Mouse (Mus musculus): ENCODE results near the gene Cyp2c66. TPM values are rescaled to one million over a fixed set of nuclear protein-coding genes. Genes with fewer than 3 reads are reported as not detected.
"Not testable (repeated sequence)": the region's sequence is repeated elsewhere in the genome, so short reads cannot be mapped to it uniquely, and the experiment has no call there.

Cyp2c66 gene
- polyA plus RNA-seq (2016; fragmentation: Nextera tagmentation; extraction: Ambion mirVana) = not detected in 2 replicates

DNA sequence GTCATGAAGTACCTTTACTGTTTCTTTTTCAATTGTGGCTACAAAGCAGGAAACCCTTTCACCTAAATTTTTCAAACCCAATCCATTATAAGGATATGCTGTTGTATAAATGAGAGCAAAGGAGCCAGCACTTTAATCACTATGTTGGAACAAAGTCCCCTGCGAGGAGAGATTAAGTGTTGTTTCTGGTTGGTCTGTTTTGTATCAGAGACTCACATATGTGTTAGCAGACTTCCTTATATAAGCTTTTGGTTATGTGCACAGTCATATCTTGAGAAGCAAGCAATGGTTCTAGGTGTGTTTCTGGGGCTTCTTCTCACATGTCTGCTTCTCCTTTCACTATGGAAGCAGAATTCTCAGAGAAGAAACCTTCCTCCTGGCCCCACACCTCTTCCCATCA is at the start of gene Cyp2c66:
Gene Cyp2c66 (plus strand): TSS at position 255 of the 400 bp plus-strand sequence.
- WGBS = 92% methylated on average over 1 of the region's 1 CpGs
- no peak for DNase-seq (ENCODE audit: low spot score)
- Histone ChIP-seq H3K9me3 (peaks cover 14% of the 10 kb centered on the region), H3K4me1 (replicated peaks) (no peaks in the 10 kb centered on the region), H3K36me3 (no peaks in the 10 kb centered on the region), H3K27ac (no peak within 1 kb of the TSS), H3K27me3 (ENCODE audit: insufficient read depth, poor library complexity, severe bottlenecking) (no peaks in the 10 kb centered on the region), H3K4me3 (no peak within 1 kb of the TSS)

DNA sequence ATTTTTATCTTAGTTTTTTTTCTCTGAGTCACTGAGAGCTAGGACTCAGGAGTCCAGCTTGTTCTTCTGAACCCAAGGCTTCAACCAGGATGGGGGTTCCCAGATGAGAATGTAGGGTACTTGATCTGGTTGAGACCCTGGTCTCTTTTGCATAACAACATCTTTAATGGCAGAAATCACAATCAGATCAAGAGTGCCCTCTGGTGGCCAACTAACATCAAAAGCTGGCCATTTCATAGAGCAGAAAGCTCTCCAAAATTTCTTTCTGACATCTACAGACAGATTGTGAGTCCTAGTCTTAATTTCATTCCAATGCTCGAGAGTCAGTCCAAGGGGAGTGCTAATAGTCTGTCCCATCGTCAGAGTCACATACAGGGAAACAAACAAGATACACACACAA is 14.9 kb upstream of the Cyp2c66 start:
- peaks cover 49% of the 10 kb centered on the region for H3K9me3 ChIP-seq
- H3K27ac ChIP-seq; DNase-seq (ENCODE audit: low spot score); H3K36me3 ChIP-seq; H3K27me3 ChIP-seq (ENCODE audit: insufficient read depth, poor library complexity, severe bottlenecking); H3K4me1 ChIP-seq (replicated peaks); H3K4me3 ChIP-seq: not testable (repeated sequence)
- WGBS = 77% methylated on average over 2 of the region's 2 CpGs

DNA sequence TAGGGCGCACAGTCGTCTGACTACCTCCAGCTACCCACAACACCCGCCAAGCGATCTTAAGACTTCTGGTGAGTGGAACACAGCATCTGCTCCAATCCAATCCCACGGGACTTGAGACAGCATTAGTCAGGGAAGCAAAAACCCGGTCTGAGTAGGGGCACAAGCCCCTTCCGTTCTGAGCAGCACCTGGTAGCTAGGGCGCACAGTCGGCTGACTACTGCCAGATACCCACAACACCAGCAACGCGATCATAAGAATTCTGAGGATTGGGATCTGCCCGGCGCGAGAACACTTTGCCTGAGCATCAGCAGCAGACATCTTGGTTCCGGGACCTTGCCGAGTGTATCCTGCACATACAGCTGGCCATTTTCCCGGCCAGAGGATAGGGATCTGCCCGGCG is 43.1 kb downstream of the Cyp2c66 start:
- H3K4me1 ChIP-seq (replicated peaks); H3K9me3 ChIP-seq; H3K27me3 ChIP-seq (ENCODE audit: insufficient read depth, poor library complexity, severe bottlenecking); H3K36me3 ChIP-seq; H3K4me3 ChIP-seq; DNase-seq (ENCODE audit: low spot score); H3K27ac ChIP-seq: not testable (repeated sequence)
- 82% methylated on average over 19 of the region's 19 CpGs for WGBS

Other genes starting within 250 kb of the Cyp2c66 start
- 47.0 and 83.2 TPM in 2 replicates for gene Hells, start 183.0 kb upstream of the Cyp2c66 start, polyA plus RNA-seq (2016; fragmentation: Nextera tagmentation; extraction: Ambion mirVana)
- gene Cyp2c55, start 106.9 kb upstream of the Cyp2c66 start, polyA plus RNA-seq (2016; fragmentation: Nextera tagmentation; extraction: Ambion mirVana) = not detected in 2 replicates
- gene Cyp2c65, start 52.9 kb upstream of the Cyp2c66 start, polyA plus RNA-seq (2016; fragmentation: Nextera tagmentation; extraction: Ambion mirVana) = not detected in 2 replicates
- not detected in 2 replicates for gene Cyp2c29, start 155.5 kb downstream of the Cyp2c66 start, polyA plus RNA-seq (2016; fragmentation: Nextera tagmentation; extraction: Ambion mirVana)

Measured in hindbrain, embryonic 10.5 days (tissue).